9 mouse cellular contexts compared by ENCODE assay signal in the genomic region with DNA sequence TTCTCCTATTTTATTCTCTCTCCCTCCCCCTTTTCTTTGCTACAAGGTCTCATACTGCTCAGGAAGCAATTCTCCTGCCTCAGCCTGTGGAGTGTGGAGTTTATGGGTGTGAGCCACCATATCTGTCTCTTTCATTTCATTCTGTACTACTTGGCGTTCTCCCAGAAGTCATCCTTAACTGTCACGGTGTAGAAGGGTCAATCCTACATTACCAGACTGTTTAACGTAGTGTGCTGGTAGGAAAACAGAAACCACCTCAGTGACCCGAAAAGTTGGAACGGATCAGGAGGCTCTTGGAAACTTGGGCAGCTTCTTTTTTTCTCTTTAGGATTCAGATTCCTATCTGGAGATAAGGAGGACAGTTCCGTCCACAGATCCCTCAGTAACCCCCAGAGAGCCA. TPM values are rescaled to one million over a fixed set of nuclear protein-coding genes. Genes with fewer than 3 reads are reported as not detected.
DNase-seq lines count a peak whose midpoint lies in the region; ATAC-seq and TF ChIP-seq lines count a peak whose summit lies in the region.
"Had no signal": no experiment of that assay in that cellular context is flagged by ENCODE, and none has a peak within 500 bp of the region (broad histone marks: within the 10 kb centered on the region; RNA-seq: fewer than 3 reads in every experiment).

No protein-coding gene starts in this region.

- no peak for DNase-seq in heart, embryonic 10.5 days (ENCODE audit: low spot score)
- no peak for DNase-seq in heart, adult 8-10 months (ENCODE audit: low spot score)
- DNase-seq in hindbrain, embryonic 10.5 days (ENCODE audit: low spot score), result no peak
- no peak for DNase-seq in layer of hippocampus, adult 8-10 months (ENCODE audit: low spot score in 2 of 2)
- DNase-seq in urinary bladder, postnatal 36 days (ENCODE audit: low spot score in 2 of 2), result no peak

- H3K27me3 ChIP-seq in heart, embryonic 10.5 days (ENCODE audit: insufficient read depth, poor library complexity, severe bottlenecking), result no peaks in the 10 kb centered on the region
- H3K27me3 ChIP-seq in ES-Bruce4 (ENCODE audit: control insufficient read depth, insufficient read depth, low read length, poor library complexity, severe bottlenecking), result no peaks in the 10 kb centered on the region
- H3K27me3 ChIP-seq in hindbrain, embryonic 10.5 days (ENCODE audit: insufficient read depth, poor library complexity, severe bottlenecking), result no peaks in the 10 kb centered on the region
- H3K27me3 ChIP-seq in liver, embryonic 15.5 days, result peaks cover 73% of the 10 kb centered on the region
- H3K27me3 ChIP-seq: Patski had no signal

- no peaks in the 10 kb centered on the region for H3K9me3 ChIP-seq in heart, embryonic 10.5 days
- no peaks in the 10 kb centered on the region for H3K9me3 ChIP-seq in ES-Bruce4 (replicated peaks; ENCODE audit: control insufficient read depth, insufficient read depth, low read length, poor library complexity, severe bottlenecking)
- H3K9me3 ChIP-seq in hindbrain, embryonic 10.5 days, result no peaks in the 10 kb centered on the region
- no peaks in the 10 kb centered on the region for H3K9me3 ChIP-seq in liver, embryonic 15.5 days (replicated peaks)

- no peaks in the 10 kb centered on the region for H3K36me3 ChIP-seq in heart, embryonic 10.5 days
- no peaks in the 10 kb centered on the region for H3K36me3 ChIP-seq in ES-Bruce4 (ENCODE audit: control insufficient read depth, insufficient read depth, low read length, poor library complexity, severe bottlenecking)
- H3K36me3 ChIP-seq in hindbrain, embryonic 10.5 days, result no peaks in the 10 kb centered on the region
- no peaks in the 10 kb centered on the region for H3K36me3 ChIP-seq in liver, embryonic 15.5 days (replicated peaks)

- H3K4me1 ChIP-seq in heart, embryonic 10.5 days, result peaks cover 29% of the 10 kb centered on the region
- H3K4me1 ChIP-seq in ES-Bruce4 (ENCODE audit: control insufficient read depth, insufficient read depth, low read length), result no peaks in the 10 kb centered on the region
- H3K4me1 ChIP-seq in hindbrain, embryonic 10.5 days (replicated peaks), result peaks cover 44% of the 10 kb centered on the region
- H3K4me1 ChIP-seq in liver, embryonic 15.5 days (replicated peaks), result peaks cover 20% of the 10 kb centered on the region

- H3K9ac ChIP-seq in ES-Bruce4 (ENCODE audit: low read depth, poor library complexity, severe bottlenecking), result peak overlapping the region; percentile 96
- peak overlapping the region; percentile 46; the same call in 1 of the 2 replicates for H3K9ac ChIP-seq in liver, embryonic 15.5 days

- TF ChIP-seq POLR2A in ES-Bruce4 (IDR thresholded peaks at IDR 0.05; ENCODE audit: insufficient read depth, low read length), result no peak

- ATAC-seq in liver, embryonic 15.5 days (ENCODE audit: insufficient read depth), result no peak
- ATAC-seq in megakaryocyte progenitor cell, adult 5-6 weeks (replicated peaks; ENCODE audit: poor library complexity), result no peak

- WGBS in heart, embryonic 10.5 days, result 11% methylated on average over 6 of the region's 6 CpGs
- WGBS in hindbrain, embryonic 10.5 days, result 12% methylated on average over 6 of the region's 6 CpGs
- WGBS in liver, embryonic 15.5 days (ENCODE audit: insufficient replicate concordance), result 9% methylated on average over 6 of the region's 6 CpGs

- H3K27ac ChIP-seq in heart, embryonic 10.5 days, result peak overlapping the region; percentile 99
- H3K27ac ChIP-seq in ES-Bruce4 (ENCODE audit: insufficient read depth, low read length), result no peak overlapping the region
- H3K27ac ChIP-seq in hindbrain, embryonic 10.5 days, result peak overlapping the region; percentile 99
- H3K27ac ChIP-seq in liver, embryonic 15.5 days (replicated peaks), result 0 out of 2 replicates have a peak overlapping the region, but pooled peaks have one; percentile 51

- TF ChIP-seq EP300 in ES-Bruce4 (IDR thresholded peaks at IDR 0.05; ENCODE audit: insufficient read depth, low read depth, low read length), result no peak

- peak overlapping the region; percentile 81 for H3K4me2 ChIP-seq in liver, embryonic 15.5 days

- H3K4me3 ChIP-seq in heart, embryonic 10.5 days, result peak overlapping the region; percentile 99
- H3K4me3 ChIP-seq in ES-Bruce4 (ENCODE audit: low read depth, low read length), result peak overlapping the region; percentile 34
- peak overlapping the region; percentile 97 for H3K4me3 ChIP-seq in hindbrain, embryonic 10.5 days
- peak overlapping the region; percentile 67 for H3K4me3 ChIP-seq in liver, embryonic 15.5 days (replicated peaks)

- TF ChIP-seq CTCF in ES-Bruce4 (IDR thresholded peaks at IDR 0.05; ENCODE audit: low read depth, low read length), result no peak

RNA-seq across cellular contexts. Expression of a gene that starts 0.8 kb away (rescaled TPM):
- 14.6 and 18.9 TPM in 2 replicates for polyA plus RNA-seq in heart, embryonic 10.5 days (2016; fragmentation: Nextera tagmentation; extraction: Ambion mirVana)
- 10 to 100 TPM; 20.5 to 23.7 (median 21.6) TPM for total RNA-seq in heart, adult 8-10 months (2022)
- 37.7 and 47.0 TPM in 2 replicates for polyA plus RNA-seq in ES-Bruce4 (2011; ENCODE audit: insufficient read depth, insufficient read length, low read depth, missing spikeins)
- polyA plus RNA-seq in hindbrain, embryonic 10.5 days (2016; fragmentation: Nextera tagmentation; extraction: Ambion mirVana), result 23.1 and 26.7 TPM in 2 replicates
- polyA plus RNA-seq in liver, embryonic 15.5 days (2015; fragmentation: Nextera tagmentation; extraction: Ambion mirVana), result 3.8 and 3.9 TPM in 2 replicates
- total RNA-seq in layer of hippocampus, adult 8-10 months (2022), result 100 to 1,000 TPM; 169 to 195 (median 180) TPM
- total RNA-seq in megakaryocyte progenitor cell, adult 5-6 weeks (2015), result 22.2 and 23.8 TPM in 2 replicates
- 14.3 and 20.4 TPM in 2 replicates for total RNA-seq in megakaryocyte progenitor cell, adult 5-6 weeks (2017)

Comparison
In these comparisons a context has a peak if more than half of its experiments do, and no peak if none do; other contexts are left out.
1. H3K4me3 ChIP-seq: peak in every context shown above with its lines; median percentile 99 in heart, embryonic 10.5 days; 97 in hindbrain, embryonic 10.5 days; 67 in liver, embryonic 15.5 days; 34 in ES-Bruce4.